Mouse (Mus musculus): Measurements from ENCODE around the gene Iltifb.
"Not testable (repeated sequence)": the region's sequence is repeated elsewhere in the genome, so short reads cannot be mapped to it uniquely, and the experiment has no call there.

DNA sequence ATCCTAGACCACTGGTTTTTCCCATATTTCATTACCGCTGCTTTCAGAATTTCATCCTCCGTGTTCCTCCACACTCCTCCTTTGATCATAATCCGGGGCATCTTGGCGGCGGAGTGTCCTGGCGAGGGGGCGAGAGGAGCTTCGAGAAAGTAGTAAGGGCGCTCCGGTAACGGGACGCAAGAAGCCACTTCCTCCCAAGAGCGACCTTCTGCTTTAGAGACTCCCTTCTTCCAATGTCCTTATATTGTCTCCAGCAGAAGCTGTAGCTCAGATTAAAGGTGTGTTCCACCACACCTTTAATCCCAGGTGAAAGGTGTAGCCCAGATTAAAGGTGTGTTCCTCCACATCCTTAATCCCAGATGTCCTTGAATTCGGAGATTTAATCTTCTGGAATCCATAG, 42.9 kb upstream of the Iltifb start, which contains the start of gene Gm9045:
- TF ChIP-seq MAX (IDR thresholded peaks at IDR 0.05; ENCODE audit: low read length); POLR2A (IDR thresholded peaks at IDR 0.05; ENCODE audit: low read depth, low read length); CTCF (conservative IDR thresholded peaks at IDR 0.05 in 1 of 2, IDR thresholded peaks at IDR 0.05 in 1 of 2; ENCODE audit: low read depth in 2 of 2, low read length in 2 of 2); USF2 (conservative IDR thresholded peaks at IDR 0.05; ENCODE audit: low read depth, low read length); MAZ (IDR thresholded peaks at IDR 0.05; ENCODE audit: low read depth, low read length); EP300 (IDR thresholded peaks at IDR 0.05; ENCODE audit: low read length); E2F4 (IDR thresholded peaks at IDR 0.05; ENCODE audit: insufficient replicate concordance, low read depth, low read length); UBTF (IDR thresholded peaks at IDR 0.05; ENCODE audit: low read depth, low read length); CHD2 (IDR thresholded peaks at IDR 0.05; ENCODE audit: low read length); MXI1 (IDR thresholded peaks at IDR 0.05; ENCODE audit: low read depth, low read length): not testable (repeated sequence)
